In the genomic region with DNA sequence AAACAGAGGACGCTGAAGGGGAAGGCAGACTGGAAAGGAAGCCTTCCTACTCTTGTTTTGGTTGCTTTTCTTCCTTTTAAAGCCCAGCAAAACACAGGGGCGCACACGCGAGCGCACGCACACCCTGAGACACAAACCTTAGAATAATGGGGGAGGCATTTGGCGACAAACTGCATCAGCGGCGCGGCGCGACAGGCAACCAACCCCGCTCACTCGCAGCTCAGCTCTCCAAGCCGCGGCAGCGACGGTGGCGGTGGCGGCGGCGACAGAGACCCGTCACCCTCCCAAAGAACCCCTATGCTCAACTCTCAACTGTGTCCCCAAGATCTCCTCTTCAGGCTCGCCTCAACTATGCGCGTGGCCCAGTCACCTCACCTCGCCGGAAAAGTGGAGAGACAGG, we compare ENCODE assay signal across 8 mouse cellular contexts. TPM values are rescaled to one million over a fixed set of nuclear protein-coding genes. Genes with fewer than 3 reads are reported as not detected.
DNase-seq lines count a peak whose midpoint lies in the region; ATAC-seq lines count a peak whose summit lies in the region.

No protein-coding gene starts in this region.

- no peak for DNase-seq in kidney, postnatal 25 days
- DNase-seq in adrenal gland, postnatal 25 days, result peak; percentile 36
- DNase-seq in forebrain, embryonic 10.5 days (ENCODE audit: extremely low spot score, low spot score), result peak; percentile 38
- no peak for DNase-seq in thymus, postnatal 0 days (ENCODE audit: low spot score)
- DNase-seq in testis, postnatal 14 days (ENCODE audit: low spot score), result no peak

- H3K27ac ChIP-seq in kidney, embryonic 15.5 days, result 0 out of 2 replicates have a peak overlapping the region, but pooled peaks have one; percentile 13
- H3K27ac ChIP-seq in forebrain, embryonic 10.5 days, result peak overlapping the region; percentile 97
- 0 out of 2 replicates have a peak overlapping the region, but pooled peaks have one; percentile 48 for H3K27ac ChIP-seq in intestine, embryonic 15.5 days
- H3K27ac ChIP-seq in neural tube, embryonic 15.5 days (replicated peaks), result peak overlapping the region; percentile 90

- H3K4me1 ChIP-seq in kidney, embryonic 15.5 days, result peaks cover 55% of the 10 kb centered on the region
- H3K4me1 ChIP-seq in forebrain, embryonic 10.5 days, result peaks cover 88% of the 10 kb centered on the region
- H3K4me1 ChIP-seq in intestine, embryonic 15.5 days (replicated peaks), result peaks cover 20% of the 10 kb centered on the region
- peaks cover 68% of the 10 kb centered on the region for H3K4me1 ChIP-seq in neural tube, embryonic 15.5 days

- no peak for ATAC-seq in kidney, embryonic 15.5 days (replicated peaks; ENCODE audit: low FRiP score)
- ATAC-seq in intestine, embryonic 15.5 days, result no peak
- no peak for ATAC-seq in neural tube, embryonic 15.5 days (ENCODE audit: low FRiP score)

- peak overlapping the region; percentile 61 for H3K4me3 ChIP-seq in kidney, embryonic 15.5 days (replicated peaks)
- H3K4me3 ChIP-seq in forebrain, embryonic 10.5 days, result peak overlapping the region; percentile 77
- H3K4me3 ChIP-seq in intestine, embryonic 15.5 days (replicated peaks), result peak overlapping the region; percentile 53
- H3K4me3 ChIP-seq in neural tube, embryonic 15.5 days (replicated peaks), result peak overlapping the region; percentile 66

- peak overlapping the region; percentile 47 for H3K9ac ChIP-seq in kidney, embryonic 15.5 days
- H3K9ac ChIP-seq in intestine, embryonic 15.5 days, result peak overlapping the region; percentile 49
- peak overlapping the region; percentile 63 for H3K9ac ChIP-seq in neural tube, embryonic 15.5 days (replicated peaks)

- H3K9me3 ChIP-seq in kidney, embryonic 15.5 days (replicated peaks), result no peaks in the 10 kb centered on the region
- no peaks in the 10 kb centered on the region for H3K9me3 ChIP-seq in forebrain, embryonic 10.5 days
- H3K9me3 ChIP-seq in intestine, embryonic 15.5 days, result no peaks in the 10 kb centered on the region
- no peaks in the 10 kb centered on the region for H3K9me3 ChIP-seq in neural tube, embryonic 15.5 days (replicated peaks)

- WGBS in kidney, embryonic 15.5 days, result under 1% methylated on average over 28 of the region's 28 CpGs
- 1% methylated on average over 28 of the region's 28 CpGs for WGBS in forebrain, embryonic 10.5 days
- under 1% methylated on average over 28 of the region's 28 CpGs for WGBS in intestine, embryonic 15.5 days
- under 1% methylated on average over 28 of the region's 28 CpGs for WGBS in neural tube, embryonic 15.5 days

- H3K4me2 ChIP-seq in kidney, embryonic 15.5 days, result peak overlapping the region; percentile 99
- H3K4me2 ChIP-seq in intestine, embryonic 15.5 days (replicated peaks), result peak overlapping the region; percentile 97
- H3K4me2 ChIP-seq in neural tube, embryonic 15.5 days, result peak overlapping the region; percentile 98

- no peaks in the 10 kb centered on the region for H3K36me3 ChIP-seq in kidney, embryonic 15.5 days
- H3K36me3 ChIP-seq in forebrain, embryonic 10.5 days (replicated peaks), result no peaks in the 10 kb centered on the region
- no peaks in the 10 kb centered on the region for H3K36me3 ChIP-seq in intestine, embryonic 15.5 days
- H3K36me3 ChIP-seq in neural tube, embryonic 15.5 days, result no peaks in the 10 kb centered on the region

- H3K27me3 ChIP-seq in kidney, embryonic 15.5 days, result peaks cover 92% of the 10 kb centered on the region
- peaks cover 71% of the 10 kb centered on the region for H3K27me3 ChIP-seq in forebrain, embryonic 10.5 days (ENCODE audit: poor library complexity, severe bottlenecking)
- peaks cover 58% of the 10 kb centered on the region for H3K27me3 ChIP-seq in intestine, embryonic 15.5 days (replicated peaks)
- no peaks in the 10 kb centered on the region for H3K27me3 ChIP-seq in neural tube, embryonic 15.5 days (replicated peaks)

RNA-seq across cellular contexts. Expression of a gene that starts 4.4 kb away (rescaled TPM):
- 6.7 and 9.5 TPM in 2 replicates for polyA plus RNA-seq in kidney, embryonic 15.5 days (2015; fragmentation: Nextera tagmentation; extraction: Ambion mirVana)
- 6.7 and 9.9 TPM in 2 replicates for total RNA-seq in adrenal gland, postnatal 25 days (2021)
- polyA plus RNA-seq in forebrain, embryonic 10.5 days (2016; fragmentation: Nextera tagmentation; extraction: Ambion mirVana), result 30.5 and 31.5 TPM in 2 replicates
- 9.4 and 10.0 TPM in 2 replicates for polyA plus RNA-seq in intestine, embryonic 15.5 days (2015; fragmentation: Nextera tagmentation; extraction: Ambion mirVana)
- polyA plus RNA-seq in neural tube, embryonic 15.5 days (2015; fragmentation: Nextera tagmentation; extraction: Ambion mirVana), result 27.9 and 34.5 TPM in 2 replicates
- polyA plus RNA-seq in thymus, postnatal 0 days (2015; fragmentation: Nextera tagmentation; extraction: Ambion mirVana), result 0.16 and 0.24 TPM in 2 replicates

Comparison
In these comparisons a context has a peak if more than half of its experiments do, and no peak if none do; other contexts are left out.
1. H3K27ac ChIP-seq: peak in every context shown above with its lines; median percentile 97 in forebrain, embryonic 10.5 days; 90 in neural tube, embryonic 15.5 days; 48 in intestine, embryonic 15.5 days; 13 in kidney, embryonic 15.5 days.
2. DNase-seq: peak in adrenal gland, postnatal 25 days (single experiment) and forebrain, embryonic 10.5 days (single experiment); none in kidney, postnatal 25 days (0 of 2), thymus, postnatal 0 days (single experiment) and testis, postnatal 14 days (single experiment).
3. Peak in every context shown above with its lines, with median percentiles within 50 percentile points of each other: H3K4me2 ChIP-seq, H3K4me3 ChIP-seq and H3K9ac ChIP-seq.